Mouse (Mus musculus): ENCODE results near the gene Gck. TPM values are rescaled to one million over a fixed set of nuclear protein-coding genes. Genes with fewer than 3 reads are reported as not detected.
A peak's percentile ranks its signal among the peaks of the same experiment; 100 is the strongest.

Gene Gck
- polyA plus RNA-seq, 1 experiment from 2014 or later = 10.5 TPM

- H3K4me1 ChIP-seq (ENCODE audit: control insufficient read depth, insufficient read depth, low read length) = no peaks in the 10 kb centered on the region
- no peak overlapping the region for H3K27ac ChIP-seq (ENCODE audit: low read length)
- H3K4me3 ChIP-seq (ENCODE audit: low read depth, low read length) = no peak overlapping the region
- H3K4me2 ChIP-seq (ENCODE audit: low read length) = no peak overlapping the region
- no peak overlapping the region for H3K9ac ChIP-seq (ENCODE audit: low read depth, low read length)
- 79% methylated on average over 4 of the region's 4 CpGs for WGBS
- H3K27me3 ChIP-seq (ENCODE audit: control insufficient read depth, insufficient read depth, low read depth, low read length) = no peaks in the 10 kb centered on the region
- H3K36me3 ChIP-seq (ENCODE audit: control insufficient read depth, insufficient read depth, low read length) = no peaks in the 10 kb centered on the region
- no peak for ATAC-seq
- no peaks in the 10 kb centered on the region for H3K9me3 ChIP-seq (replicated peaks; ENCODE audit: control insufficient read depth, low read length, poor library complexity, severe bottlenecking)
These were observed 41.2 kb downstream of the Gck start for GRCm38 (mm10) chr11:5908642-5909041.

GRCm38 (mm10) chr11:5907096-5907495 lies 42.8 kb downstream of the Gck start:
- Histone ChIP-seq H3K4me3 (ENCODE audit: low read depth, low read length) (no peak overlapping the region), H3K27ac (ENCODE audit: low read length) (no peak overlapping the region), H3K36me3 (ENCODE audit: control insufficient read depth, insufficient read depth, low read length) (no peaks in the 10 kb centered on the region), H3K4me1 (ENCODE audit: control insufficient read depth, insufficient read depth, low read length) (peaks cover 9% of the 10 kb centered on the region), H3K4me2 (ENCODE audit: low read length) (no peak overlapping the region), H3K27me3 (ENCODE audit: control insufficient read depth, insufficient read depth, low read depth, low read length) (no peaks in the 10 kb centered on the region), H3K9me3 (replicated peaks; ENCODE audit: control insufficient read depth, low read length, poor library complexity, severe bottlenecking) (no peaks in the 10 kb centered on the region), H3K9ac (ENCODE audit: low read depth, low read length) (no peak overlapping the region)
- WGBS = 39% methylated on average over 5 of the region's 5 CpGs
- ATAC-seq = no peak

DNA sequence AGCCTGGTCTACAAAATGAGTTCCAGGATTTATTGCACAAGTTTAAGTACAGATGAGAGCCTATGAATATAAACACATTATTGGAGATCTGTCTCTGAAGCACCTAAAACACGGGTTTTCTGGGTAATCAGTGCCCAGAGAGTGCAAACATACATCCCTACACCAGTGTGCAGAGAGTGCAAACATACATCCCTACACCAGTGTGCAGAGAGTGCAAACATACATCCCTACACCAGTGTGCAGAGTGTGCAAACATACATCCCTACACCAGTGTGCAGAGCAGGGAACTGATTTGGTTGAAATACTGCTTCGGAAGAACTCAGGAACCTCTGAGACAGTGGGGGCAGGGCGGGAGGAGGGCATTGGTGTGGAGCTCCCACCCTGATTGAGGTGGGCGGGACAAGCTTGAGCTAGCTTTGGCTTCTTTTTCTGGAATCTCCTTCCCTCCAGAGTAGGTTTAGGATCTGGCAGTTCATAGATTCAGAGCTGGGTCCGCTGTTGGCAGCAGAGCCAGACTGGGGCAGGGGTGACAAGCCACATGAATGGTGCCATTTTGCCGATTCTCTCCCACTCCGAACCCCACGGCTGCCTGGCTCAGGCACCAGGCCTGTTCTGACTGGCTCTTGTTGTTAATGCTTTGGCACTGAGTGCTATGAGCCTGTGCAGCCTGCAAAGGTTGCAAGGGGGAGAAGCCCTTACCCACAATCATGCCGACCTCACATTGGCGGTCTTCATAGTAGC lies 43.9 kb downstream of the Gck start:
- ATAC-seq = no peak
- peaks cover 18% of the 10 kb centered on the region for H3K4me1 ChIP-seq (ENCODE audit: control insufficient read depth, insufficient read depth, low read length)

GRCm38 (mm10) chr11:5904871-5905270 lies 45.0 kb downstream of the Gck start:
- no peak for ATAC-seq
- Histone ChIP-seq H3K9me3 (replicated peaks; ENCODE audit: control insufficient read depth, low read length, poor library complexity, severe bottlenecking) (no peaks in the 10 kb centered on the region), H3K9ac (ENCODE audit: low read depth, low read length) (no peak overlapping the region), H3K27me3 (ENCODE audit: control insufficient read depth, insufficient read depth, low read depth, low read length) (no peaks in the 10 kb centered on the region), H3K27ac (ENCODE audit: low read length) (no peak overlapping the region), H3K4me1 (ENCODE audit: control insufficient read depth, insufficient read depth, low read length) (peaks cover 19% of the 10 kb centered on the region), H3K4me2 (ENCODE audit: low read length) (no peak overlapping the region), H3K36me3 (ENCODE audit: control insufficient read depth, insufficient read depth, low read length) (no peaks in the 10 kb centered on the region), H3K4me3 (ENCODE audit: low read depth, low read length) (no peak overlapping the region)
- 95% methylated on average over 6 of the region's 6 CpGs for WGBS

More for the DNA sequence above, 43.9 kb downstream of the Gck start:
- Histone ChIP-seq H3K9ac (ENCODE audit: low read depth, low read length) (no peak overlapping the region), H3K36me3 (ENCODE audit: control insufficient read depth, insufficient read depth, low read length) (no peaks in the 10 kb centered on the region), H3K9me3 (replicated peaks; ENCODE audit: control insufficient read depth, low read length, poor library complexity, severe bottlenecking) (no peaks in the 10 kb centered on the region), H3K4me2 (ENCODE audit: low read length) (no peak overlapping the region), H3K27me3 (ENCODE audit: control insufficient read depth, insufficient read depth, low read depth, low read length) (no peaks in the 10 kb centered on the region), H3K4me3 (ENCODE audit: low read depth, low read length) (no peak overlapping the region), H3K27ac (ENCODE audit: low read length) (no peak overlapping the region)
- WGBS = 81% methylated on average over 10 of the region's 10 CpGs

DNA sequence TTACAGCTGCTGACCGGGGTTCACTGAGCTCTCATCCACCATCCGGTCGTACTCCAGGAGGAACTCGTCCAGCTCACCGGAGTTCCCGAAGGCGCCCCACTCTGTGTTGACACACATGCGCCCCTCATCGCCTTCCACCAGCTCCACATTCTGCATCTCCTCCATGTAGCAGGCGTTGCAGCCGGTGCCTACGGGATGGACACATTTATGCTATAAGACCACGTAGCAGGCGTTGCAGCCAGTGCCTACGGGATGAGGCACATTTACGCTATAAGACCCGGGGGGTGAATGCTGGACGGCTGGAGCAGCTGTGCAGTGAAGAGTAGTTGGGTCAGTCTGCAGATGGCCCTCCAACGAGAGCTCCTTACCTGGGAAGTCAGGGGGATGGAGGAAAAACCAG lies 45.5 kb downstream of the Gck start:
- Histone ChIP-seq H3K4me2 (ENCODE audit: low read length) (no peak overlapping the region), H3K9me3 (replicated peaks; ENCODE audit: control insufficient read depth, low read length, poor library complexity, severe bottlenecking) (no peaks in the 10 kb centered on the region), H3K4me1 (ENCODE audit: control insufficient read depth, insufficient read depth, low read length) (peaks cover 19% of the 10 kb centered on the region), H3K9ac (ENCODE audit: low read depth, low read length) (no peak overlapping the region), H3K36me3 (ENCODE audit: control insufficient read depth, insufficient read depth, low read length) (no peaks in the 10 kb centered on the region), H3K27me3 (ENCODE audit: control insufficient read depth, insufficient read depth, low read depth, low read length) (no peaks in the 10 kb centered on the region), H3K4me3 (ENCODE audit: low read depth, low read length) (no peak overlapping the region), H3K27ac (ENCODE audit: low read length) (no peak overlapping the region)
- ATAC-seq = no peak
- WGBS = 85% methylated on average over 19 of the region's 19 CpGs

DNA sequence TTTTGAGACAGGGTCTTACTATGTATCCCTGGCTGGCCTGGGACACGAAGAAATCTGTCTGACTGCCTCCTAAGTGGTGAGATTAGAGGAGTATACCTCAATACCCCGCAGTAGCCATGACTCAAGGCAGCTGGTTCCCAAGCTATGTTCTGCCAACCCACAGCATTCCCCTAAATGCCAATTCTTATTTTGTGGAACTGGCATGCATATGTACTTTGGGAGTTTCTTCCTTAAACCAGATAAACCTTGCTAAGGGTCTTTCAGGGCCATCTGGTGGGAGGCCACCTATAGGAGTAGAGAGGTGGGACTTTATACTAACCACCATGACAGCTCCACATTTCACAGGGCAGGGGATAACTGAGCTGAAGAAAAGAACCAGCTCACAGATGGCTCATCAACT lies 46.0 kb downstream of the Gck start:
- H3K9me3 ChIP-seq (replicated peaks; ENCODE audit: control insufficient read depth, low read length, poor library complexity, severe bottlenecking) = no peaks in the 10 kb centered on the region
- no peak for ATAC-seq
- no peak overlapping the region for H3K4me3 ChIP-seq (ENCODE audit: low read depth, low read length)
- H3K4me1 ChIP-seq (ENCODE audit: control insufficient read depth, insufficient read depth, low read length) = peaks cover 19% of the 10 kb centered on the region
- H3K9ac ChIP-seq (ENCODE audit: low read depth, low read length) = no peak overlapping the region
- H3K27me3 ChIP-seq (ENCODE audit: control insufficient read depth, insufficient read depth, low read depth, low read length) = no peaks in the 10 kb centered on the region
- H3K27ac ChIP-seq (ENCODE audit: low read length) = no peak overlapping the region
- WGBS = 83% methylated on average over 2 of the region's 2 CpGs
- H3K4me2 ChIP-seq (ENCODE audit: low read length) = no peak overlapping the region
- no peaks in the 10 kb centered on the region for H3K36me3 ChIP-seq (ENCODE audit: control insufficient read depth, insufficient read depth, low read length)

- 5% methylated on average over 6 of the region's 6 CpGs for WGBS
These were observed 47.5 kb downstream of the Gck start for GRCm38 (mm10) chr11:5902390-5902789.

GRCm38 (mm10) chr11:5901950-5902349 lies 47.9 kb downstream of the Gck start:
- Histone ChIP-seq H3K4me1 (ENCODE audit: control insufficient read depth, insufficient read depth, low read length) (peaks cover 19% of the 10 kb centered on the region), H3K27me3 (ENCODE audit: control insufficient read depth, insufficient read depth, low read depth, low read length) (no peaks in the 10 kb centered on the region; the same call in 1 of the 2 replicates), H3K36me3 (ENCODE audit: control insufficient read depth, insufficient read depth, low read length) (no peaks in the 10 kb centered on the region), H3K4me2 (ENCODE audit: low read length) (peak overlapping the region; percentile 87), H3K9ac (ENCODE audit: low read depth, low read length) (peak overlapping the region; percentile 73), H3K27ac (ENCODE audit: low read length) (peak overlapping the region; percentile 89), H3K4me3 (ENCODE audit: low read depth, low read length) (peak overlapping the region; percentile 48), H3K9me3 (replicated peaks; ENCODE audit: control insufficient read depth, low read length, poor library complexity, severe bottlenecking) (no peaks in the 10 kb centered on the region)
- WGBS = 0% methylated on average over 32 of the region's 32 CpGs
- peak; percentile 93 for ATAC-seq

More at GRCm38 (mm10) chr11:5902390-5902789, 47.5 kb downstream of the Gck start:
- peak overlapping the region; percentile 87 for H3K4me2 ChIP-seq (ENCODE audit: low read length)
- ATAC-seq = peak; percentile 50
- H3K27me3 ChIP-seq (ENCODE audit: control insufficient read depth, insufficient read depth, low read depth, low read length) = no peaks in the 10 kb centered on the region; the same call in 1 of the 2 replicates
- peak overlapping the region; percentile 48 for H3K4me3 ChIP-seq (ENCODE audit: low read depth, low read length)
- H3K9me3 ChIP-seq (replicated peaks; ENCODE audit: control insufficient read depth, low read length, poor library complexity, severe bottlenecking) = no peaks in the 10 kb centered on the region
- H3K36me3 ChIP-seq (ENCODE audit: control insufficient read depth, insufficient read depth, low read length) = no peaks in the 10 kb centered on the region
- H3K9ac ChIP-seq (ENCODE audit: low read depth, low read length) = peak overlapping the region; percentile 73
- H3K4me1 ChIP-seq (ENCODE audit: control insufficient read depth, insufficient read depth, low read length) = peaks cover 19% of the 10 kb centered on the region
- peak overlapping the region; percentile 89 for H3K27ac ChIP-seq (ENCODE audit: low read length)

GRCm38 (mm10) chr11:5901320-5901719 lies 48.6 kb downstream of the Gck start:
- Histone ChIP-seq H3K9ac (ENCODE audit: low read depth, low read length) (peak overlapping the region; percentile 73), H3K4me1 (ENCODE audit: control insufficient read depth, insufficient read depth, low read length) (peaks cover 19% of the 10 kb centered on the region), H3K36me3 (ENCODE audit: control insufficient read depth, insufficient read depth, low read length) (no peaks in the 10 kb centered on the region), H3K4me3 (ENCODE audit: low read depth, low read length) (peak overlapping the region; percentile 48), H3K9me3 (replicated peaks; ENCODE audit: control insufficient read depth, low read length, poor library complexity, severe bottlenecking) (no peaks in the 10 kb centered on the region), H3K27me3 (ENCODE audit: control insufficient read depth, insufficient read depth, low read depth, low read length) (no peaks in the 10 kb centered on the region; the same call in 1 of the 2 replicates), H3K27ac (ENCODE audit: low read length) (peak overlapping the region; percentile 89), H3K4me2 (ENCODE audit: low read length) (peak overlapping the region; percentile 87)
- peak; percentile 41 for ATAC-seq
- 15% methylated on average over 3 of the region's 3 CpGs for WGBS
